Mouse (Mus musculus) ES-E14 (cell line): ENCODE data around the gene P2rx4. TPM values are rescaled to one million over a fixed set of nuclear protein-coding genes. Genes with fewer than 3 reads are reported as not detected.

Experiments used
- DNase-seq: peaks from one replicate; pipeline ENCODE4 v3.0.0-alpha.2; 2013; ENCODE audit warnings: low read depth, low spot score
- H3K27ac ChIP-seq: 2 replicates; pipeline ENCODE4 v1.5.1; 2012; ENCODE audit warnings: low read depth, mild to moderate bottlenecking, low read length, moderate library complexity, mixed read lengths; ENCODE audit not compliant: poor library complexity, insufficient read depth, severe bottlenecking
- H3K36me3 ChIP-seq: 2 replicates; pipeline ENCODE4 v1.6.1; 2012; ENCODE audit warnings: mild to moderate bottlenecking, low read length, moderate library complexity, mixed read lengths; ENCODE audit not compliant: control insufficient read depth, poor library complexity, insufficient read depth, severe bottlenecking
- H3K4me1 ChIP-seq, 2 experiments: fragments of 150-350 bp in 1 of 2; sonication (generic) in 1 of 2; 2 replicates each; pipeline ENCODE4 v1.6.1; 2012; ENCODE audit warnings: low read length in 2 of 2, mild to moderate bottlenecking in 1 of 2, mixed read lengths in 1 of 2; ENCODE audit not compliant: control insufficient read depth in 2 of 2, insufficient read depth in 2 of 2, poor library complexity in 1 of 2
- H3K4me3 ChIP-seq, 2 experiments: fragments of 150-350 bp in 1 of 2; sonication (generic) in 1 of 2; 2 replicates each; pipeline ENCODE4 v1.5.1; 2012; ENCODE audit warnings: low read length in 2 of 2, low read depth in 1 of 2, mild to moderate bottlenecking in 1 of 2, mixed read lengths in 1 of 2; ENCODE audit not compliant: insufficient read depth in 1 of 2, poor library complexity in 1 of 2, severe bottlenecking in 1 of 2
- H3K9ac ChIP-seq: 2 replicates; pipeline ENCODE4 v1.6.1; 2012; ENCODE audit warnings: low read depth, mild to moderate bottlenecking, low read length, mixed read lengths; ENCODE audit not compliant: poor library complexity, insufficient read depth, severe bottlenecking
- H3K9me3 ChIP-seq: fragments of 150-350 bp; sonication (generic); 2 replicates; pipeline ENCODE4 v1.6.1; 2012; ENCODE audit warnings: low read depth, mild to moderate bottlenecking, low read length; ENCODE audit not compliant: control insufficient read depth, insufficient read depth
- CHD2 ChIP-seq: IDR thresholded peaks from 2 replicates; pipeline ENCODE4 v1.6.1; 2014; ENCODE audit warnings: mild to moderate bottlenecking, low read depth, low read length, inconsistent platforms
- HCFC1 ChIP-seq: IDR thresholded peaks from 2 replicates; pipeline ENCODE4 v1.6.1; 2012; ENCODE audit warnings: low read length, inconsistent platforms, borderline replicate concordance; ENCODE audit not compliant: insufficient read depth
- MAFK ChIP-seq: IDR thresholded peaks from 2 replicates; pipeline ENCODE4 v1.6.1; 2014; ENCODE audit warnings: mild to moderate bottlenecking, low read depth, low read length, inconsistent platforms; ENCODE audit not compliant: insufficient read depth
- ZC3H11A ChIP-seq: IDR thresholded peaks from 2 replicates; pipeline ENCODE4 v1.6.1; 2012; ENCODE audit warnings: low read depth, mild to moderate bottlenecking, inconsistent platforms, low read length, borderline replicate concordance
- ZNF384 ChIP-seq: IDR thresholded peaks from 2 replicates; pipeline ENCODE4 v1.6.1; 2012; ENCODE audit warnings: low read depth, low read length, inconsistent platforms
- in situ Hi-C, 2 experiments: fragments of 600-800 bp; cut with MboI; formaldehyde crosslinking; loops; one replicate each; pipeline ENCODE4 v1.15.1; 2025; ENCODE audit warnings: low sequenced_read_pairs in 2 of 2, inconsistent platforms in 1 of 2; ENCODE audit not compliant: unreplicated experiment in 2 of 2
- total RNA-seq: library from RNA; depleted of rRNA; stranded (reverse); fragments of 300-350 nt; gene quantifications from 2 replicates; pipeline ENCODE4 v1.2.3, GENCODE M21; 2012

Gene P2rx4
- total RNA-seq, 1 experiment = 7.5 TPM

GRCm38 (mm10) chr5:122736761-122737160, 29.4 kb downstream of the P2rx4 start:
- H3K27ac ChIP-seq = no peak overlapping the region
- H3K9ac ChIP-seq = 0 out of 2 replicates have a peak overlapping the region, but pooled peaks have one; percentile 14
- TF ChIP-seq CHD2 (no peak), MAFK (no peak), HCFC1 (no peak), ZC3H11A (no peak), ZNF384 (no peak)
- H3K4me1 ChIP-seq = peaks cover 0 to 8% of the 10 kb centered on the region in 2 experiments; a peak in 2 of 4 replicates
- no peaks in the 10 kb centered on the region for H3K9me3 ChIP-seq
- no peak for DNase-seq
- peaks cover 6% of the 10 kb centered on the region; the same call in 1 of the 2 replicates for H3K36me3 ChIP-seq
- peak overlapping the region in 1 of 2 experiments; percentile 8; a peak in 1 of 4 replicates for H3K4me3 ChIP-seq
- in situ Hi-C loops = no loop called here

DNA sequence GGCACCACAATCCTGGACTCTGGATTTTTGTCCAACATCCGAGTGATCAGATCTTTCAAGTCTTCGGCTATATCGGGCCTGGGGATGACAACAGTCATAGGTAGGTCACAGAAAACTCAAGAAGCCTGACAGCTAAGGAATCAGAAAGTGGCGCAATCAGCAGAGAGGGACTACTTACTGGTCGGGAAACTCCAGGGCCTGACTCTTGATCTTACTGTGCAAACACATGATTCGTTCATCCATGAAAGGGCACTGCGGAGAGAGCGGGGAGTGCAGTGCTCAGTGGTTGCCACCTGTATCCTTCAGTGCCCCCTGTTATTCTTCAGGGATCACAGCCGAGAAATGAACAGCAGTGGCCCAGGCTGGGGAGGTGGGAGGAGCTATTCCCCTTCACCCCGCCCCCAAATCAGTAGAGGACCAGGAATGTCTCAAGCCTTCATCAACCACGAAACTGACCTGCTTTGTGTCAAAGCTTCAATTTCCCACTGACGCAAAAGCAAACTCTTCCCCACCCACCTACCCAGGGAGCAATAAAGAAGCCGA, 36.6 kb downstream of the P2rx4 start:
- no peak overlapping the region for H3K27ac ChIP-seq
- no peak overlapping the region; the same call in 1 of the 2 replicates for H3K9ac ChIP-seq
- no peaks in the 10 kb centered on the region for H3K9me3 ChIP-seq
- TF ChIP-seq CHD2 (no peak), MAFK (no peak), ZNF384 (no peak), HCFC1 (no peak), ZC3H11A (no peak)
- no peak for DNase-seq
- in situ Hi-C loops = no loop called here
- H3K36me3 ChIP-seq = peaks cover 11% of the 10 kb centered on the region
- no peaks in the 10 kb centered on the region for H3K4me1 ChIP-seq
- peak overlapping the region; percentile 36 to 44; a peak in 3 of 4 replicates for H3K4me3 ChIP-seq

DNA sequence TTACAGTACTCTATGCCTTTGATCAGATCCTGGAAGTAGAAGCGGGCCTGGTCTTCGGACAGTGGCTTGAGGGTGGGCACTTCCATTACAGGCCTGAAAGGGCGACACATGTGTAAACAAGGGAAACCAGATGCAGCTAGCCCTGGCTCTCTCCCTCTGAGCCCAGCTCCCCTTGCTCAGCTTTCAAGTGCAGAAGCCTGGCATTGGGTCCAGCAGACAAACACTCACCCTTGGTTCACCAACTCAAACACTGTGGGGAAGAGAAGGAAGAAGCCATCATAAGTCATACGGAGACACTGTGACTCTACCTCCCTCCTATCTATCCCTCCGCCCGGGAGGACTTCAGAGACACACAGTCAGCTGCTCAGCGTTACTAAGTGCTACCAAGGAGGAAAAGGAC, 40.6 kb downstream of the P2rx4 start:
- no peak overlapping the region for H3K4me3 ChIP-seq
- H3K36me3 ChIP-seq = peaks cover 6% of the 10 kb centered on the region
- TF ChIP-seq MAFK = no peak
- TF ChIP-seq CHD2 = no peak
- no peak for TF ChIP-seq ZNF384
- TF ChIP-seq ZC3H11A = no peak
- TF ChIP-seq HCFC1 = no peak
- H3K27ac ChIP-seq = no peak overlapping the region
- H3K4me1 ChIP-seq = 0 out of 4 replicates have a peak, but pooled peaks cover 0 to 3% of the 10 kb centered on the region in 2 experiments
- H3K9ac ChIP-seq = no peak overlapping the region
- no peak for DNase-seq
- in situ Hi-C loops = no loop called here
- no peaks in the 10 kb centered on the region for H3K9me3 ChIP-seq

- peaks cover 0 to 3% of the 10 kb centered on the region in 2 experiments; a peak in 1 of 4 replicates for H3K4me1 ChIP-seq
- H3K9ac ChIP-seq = no peak overlapping the region
- no peaks in the 10 kb centered on the region for H3K9me3 ChIP-seq
- no peak overlapping the region for H3K27ac ChIP-seq
- no peak for DNase-seq
- peaks cover 4% of the 10 kb centered on the region; the same call in 1 of the 2 replicates for H3K36me3 ChIP-seq
- no peak overlapping the region for H3K4me3 ChIP-seq
- in situ Hi-C loops = no loop called here
- TF ChIP-seq CHD2 (no peak), ZC3H11A (no peak), MAFK (no peak), ZNF384 (no peak), HCFC1 (no peak)
These were observed 47.1 kb downstream of the P2rx4 start for GRCm38 (mm10) chr5:122754477-122754876.

GRCm38 (mm10) chr5:122755620-122756019, 48.3 kb downstream of the P2rx4 start:
- DNase-seq = no peak
- no peak overlapping the region for H3K27ac ChIP-seq
- no peaks in the 10 kb centered on the region for H3K9me3 ChIP-seq
- peak; percentile 93 for TF ChIP-seq ZNF384
- TF ChIP-seq CHD2 = no peak
- TF ChIP-seq HCFC1 = no peak
- TF ChIP-seq MAFK = no peak
- peaks cover 2% of the 10 kb centered on the region; the same call in 1 of the 2 replicates for H3K36me3 ChIP-seq
- in situ Hi-C loops = no loop called here
- H3K4me3 ChIP-seq = no peak overlapping the region
- H3K4me1 ChIP-seq = peaks cover 0 to 3% of the 10 kb centered on the region in 2 experiments; a peak in 1 of 4 replicates
- H3K9ac ChIP-seq = no peak overlapping the region
